Mouse (Mus musculus): Measurements from ENCODE around the gene Prss57. TPM values are rescaled to one million over a fixed set of nuclear protein-coding genes. Genes with fewer than 3 reads are reported as not detected.

Prss57 gene
- total and polyA plus RNA-seq, 3 experiments: 0.50 to 0.70 TPM; not detected in 1

DNA sequence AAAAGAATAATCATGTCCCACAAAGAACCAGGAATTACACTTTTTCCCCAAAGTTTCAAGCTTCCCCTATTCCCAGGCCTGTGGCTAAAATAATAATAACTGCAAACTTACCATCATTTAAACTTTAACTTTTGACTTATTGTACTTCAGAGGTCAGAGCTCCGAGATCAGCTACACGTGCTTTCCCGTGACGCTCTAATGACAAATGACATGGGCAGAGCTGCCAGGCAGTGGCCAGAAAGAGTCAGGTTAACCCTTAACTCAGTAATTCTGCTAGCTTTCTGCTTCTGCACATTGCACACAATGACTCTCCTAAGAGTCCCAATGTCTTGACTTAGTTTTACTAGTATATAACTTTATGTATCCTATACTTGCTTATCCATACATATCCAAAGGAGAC lies 21.4 kb downstream of the Prss57 start:
- TF ChIP-seq POLR2AphosphoS2 (IDR thresholded peaks at IDR 0.05; ENCODE audit: low read length) (no peak), ETS1 (IDR thresholded peaks at IDR 0.05; ENCODE audit: low read depth, low read length) (no peak), POLR2AphosphoS5 (IDR thresholded peaks at IDR 0.05; ENCODE audit: borderline replicate concordance, low read depth, low read length) (no peak), SMC3 (IDR thresholded peaks at IDR 0.05; ENCODE audit: low read depth, low read length) (no peak)
- no peaks in the 10 kb centered on the region for H3K9me3 ChIP-seq (replicated peaks; ENCODE audit: insufficient read depth, low read length)
- no peak for DNase-seq (ENCODE audit: low read depth, low spot score)
- H3K36me3 ChIP-seq (ENCODE audit: control insufficient read depth in 1 of 2, insufficient read depth in 2 of 2, low read length in 2 of 2): peaks cover 0 to 13% of the 10 kb centered on the region in 2 experiments; a peak in 2 of 4 replicates
- H3K27ac ChIP-seq (ENCODE audit: control insufficient read depth, low read depth, low read length): no peak overlapping the region
- H3K27me3 ChIP-seq (ENCODE audit: control insufficient read depth in 1 of 2, insufficient read depth in 2 of 2, low read length in 2 of 2): no peaks in the 10 kb centered on the region
- no peak overlapping the region for H3K9ac ChIP-seq (ENCODE audit: control insufficient read depth, low read depth, low read length, poor library complexity, severe bottlenecking)
- no peak overlapping the region for H3K4me3 ChIP-seq (ENCODE audit: control insufficient read depth in 1 of 2, insufficient read depth in 1 of 2, low read depth in 2 of 2, low read length in 2 of 2)
- H3K79me2 ChIP-seq (ENCODE audit: control insufficient read depth, insufficient read depth, low read length, poor library complexity): peaks cover 26% of the 10 kb centered on the region
- H3K4me1 ChIP-seq (ENCODE audit: control insufficient read depth in 1 of 2, insufficient read depth in 2 of 2, low read length in 2 of 2): peaks cover 0 to 19% of the 10 kb centered on the region in 2 experiments; a peak in 3 of 4 replicates

DNA sequence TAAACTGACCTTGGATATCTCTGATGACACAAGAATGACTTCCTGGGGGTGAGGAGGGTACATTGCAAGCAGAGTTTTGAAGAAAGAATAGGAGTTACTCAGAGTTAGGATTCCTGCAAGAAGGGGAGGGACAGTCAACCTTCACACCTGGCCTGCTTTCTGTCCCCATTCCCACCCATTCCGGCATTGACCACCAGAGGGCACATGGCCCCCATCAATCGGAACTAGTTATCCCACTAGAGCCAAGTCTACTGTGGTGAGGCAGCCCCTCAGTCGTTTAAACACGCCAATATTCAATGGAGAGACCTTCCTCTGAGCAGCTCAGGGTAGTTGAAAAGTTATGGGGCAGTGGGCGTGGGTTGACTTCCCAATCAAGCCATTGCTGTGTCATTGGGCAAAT lies 22.4 kb downstream of the Prss57 start:
- no peak for TF ChIP-seq TBP (IDR thresholded peaks at IDR 0.05; ENCODE audit: low read depth, low read length)
- no peak for TF ChIP-seq ETS1 (IDR thresholded peaks at IDR 0.05; ENCODE audit: low read depth, low read length)
- TF ChIP-seq ZKSCAN1 (IDR thresholded peaks at IDR 0.05; ENCODE audit: low read depth, low read length): no peak
- no peak for TF ChIP-seq UBTF (IDR thresholded peaks at IDR 0.05; ENCODE audit: borderline replicate concordance, insufficient read depth, low read depth, low read length)
- TF ChIP-seq USF2 (IDR thresholded peaks at IDR 0.05; ENCODE audit: borderline replicate concordance in 1 of 2, insufficient read depth in 1 of 2, low read depth in 1 of 2, low read length in 2 of 2): no peak
- no peak for TF ChIP-seq USF1 (IDR thresholded peaks at IDR 0.05; ENCODE audit: low read depth, low read length)
- TF ChIP-seq CTCF (IDR thresholded peaks at IDR 0.05 in 2 of 3, conservative IDR thresholded peaks at IDR 0.05 in 1 of 3; ENCODE audit: control insufficient read depth in 1 of 3, insufficient read depth in 1 of 3, low read depth in 2 of 3, low read length in 3 of 3, poor library complexity in 1 of 3, severe bottlenecking in 1 of 3): peak; percentile 89 to 93 (median 93)
- TF ChIP-seq POLR2AphosphoS2 (IDR thresholded peaks at IDR 0.05; ENCODE audit: low read length): no peak
- no peak for TF ChIP-seq MXI1 (IDR thresholded peaks at IDR 0.05; ENCODE audit: low read depth, low read length)
- TF ChIP-seq RAD21 (IDR thresholded peaks at IDR 0.05; ENCODE audit: low read depth, low read length): peak; percentile 85
- TF ChIP-seq MYB (IDR thresholded peaks at IDR 0.05; ENCODE audit: low read depth, low read length): no peak
- peak; percentile 89 for TF ChIP-seq SMC3 (IDR thresholded peaks at IDR 0.05; ENCODE audit: low read depth, low read length)
- no peak for TF ChIP-seq ELF1 (IDR thresholded peaks at IDR 0.05; ENCODE audit: low read depth, low read length)
- TF ChIP-seq KAT2A (conservative IDR thresholded peaks at IDR 0.05; ENCODE audit: low read depth, low read length): no peak
- TF ChIP-seq ZC3H11A (IDR thresholded peaks at IDR 0.05; ENCODE audit: low read depth, low read length): peak; percentile 68
- TF ChIP-seq CHD2 (IDR thresholded peaks at IDR 0.05; ENCODE audit: low read length): no peak
- peak; percentile 26; the same call in 1 of the 2 replicates for TF ChIP-seq MAZ (IDR thresholded peaks at IDR 0.05; ENCODE audit: low read depth, low read length)
- peak; percentile 37; the same call in 1 of the 2 replicates for TF ChIP-seq HCFC1 (IDR thresholded peaks at IDR 0.05; ENCODE audit: low read depth, low read length)
- TF ChIP-seq SIN3A (IDR thresholded peaks at IDR 0.05; ENCODE audit: low read length): peak; percentile 38; the same call in 1 of the 2 replicates
- DNase-seq (ENCODE audit: low read depth, low spot score): peak; percentile 72
- peaks cover 0 to 13% of the 10 kb centered on the region in 2 experiments; a peak in 2 of 4 replicates for H3K36me3 ChIP-seq (ENCODE audit: control insufficient read depth in 1 of 2, insufficient read depth in 2 of 2, low read length in 2 of 2)

More for the DNA sequence above, 22.4 kb downstream of the Prss57 start:
- Histone ChIP-seq H3K4me1 (ENCODE audit: control insufficient read depth in 1 of 2, insufficient read depth in 2 of 2, low read length in 2 of 2) (peaks cover 0 to 19% of the 10 kb centered on the region in 2 experiments; a peak in 3 of 4 replicates), H3K9me3 (replicated peaks; ENCODE audit: insufficient read depth, low read length) (no peaks in the 10 kb centered on the region), H3K9ac (ENCODE audit: control insufficient read depth, low read depth, low read length, poor library complexity, severe bottlenecking) (no peak overlapping the region), H3K27ac (ENCODE audit: control insufficient read depth, low read depth, low read length) (no peak overlapping the region), H3K27me3 (ENCODE audit: control insufficient read depth in 1 of 2, insufficient read depth in 2 of 2, low read length in 2 of 2) (no peaks in the 10 kb centered on the region), H3K79me2 (ENCODE audit: control insufficient read depth, insufficient read depth, low read length, poor library complexity) (peaks cover 36% of the 10 kb centered on the region), H3K4me3 (ENCODE audit: control insufficient read depth in 1 of 2, insufficient read depth in 1 of 2, low read depth in 2 of 2, low read length in 2 of 2) (no peak overlapping the region)

Measured in MEL (cell line).